Mouse (Mus musculus): ENCODE data around the gene Pacrg. TPM values are rescaled to one million over a fixed set of nuclear protein-coding genes. Genes with fewer than 3 reads are reported as not detected.

The Pacrg gene
- total and polyA plus RNA-seq, 3 experiments = not detected

DNA sequence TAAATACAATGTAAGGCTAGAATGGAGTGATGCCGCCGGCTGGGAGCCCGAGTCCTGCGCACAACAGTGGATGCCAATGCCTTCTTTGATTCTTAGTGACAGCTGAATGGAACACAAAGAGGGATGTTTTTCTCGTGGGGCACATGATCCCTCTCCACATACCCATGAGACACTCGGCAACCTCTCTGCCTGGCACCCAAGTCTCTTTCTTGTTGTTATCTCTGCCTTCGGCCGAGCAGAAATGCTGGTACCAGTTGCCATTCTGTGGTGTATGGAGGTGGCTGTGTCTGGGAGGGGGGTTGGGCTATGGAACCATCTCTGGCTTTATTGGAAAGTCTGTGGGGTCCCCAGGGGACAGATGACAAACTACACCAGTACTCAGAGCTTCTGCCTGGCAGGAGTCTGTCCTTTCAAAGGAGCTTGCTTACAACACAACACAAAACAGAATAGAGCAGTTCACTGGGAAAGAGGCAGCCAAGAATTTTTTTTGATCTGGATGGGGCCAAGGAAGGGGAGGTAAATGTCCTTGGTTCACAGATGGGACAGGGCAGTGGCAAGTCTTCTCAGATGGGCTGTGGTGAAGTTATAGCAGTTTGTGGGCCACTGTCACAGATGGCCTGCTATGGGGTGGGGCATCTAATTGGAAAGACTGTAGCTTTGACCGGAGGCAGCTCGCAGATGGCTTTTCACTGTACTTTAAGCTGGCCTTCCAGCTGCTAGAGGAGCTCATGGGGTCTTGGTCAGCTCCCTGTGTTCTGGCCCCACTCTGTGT lies 388.6 kb downstream of the Pacrg start:
- Histone ChIP-seq H3K27me3 (replicated peaks) (no peaks in the 10 kb centered on the region), H3K4me2 (ENCODE audit: insufficient read depth, low read depth, poor library complexity, severe bottlenecking) (no peak overlapping the region), H3K4me3 (replicated peaks in 1 of 3; ENCODE audit: low read depth in 2 of 3, low read length in 2 of 3, poor library complexity in 1 of 3) (no peak overlapping the region), H3K9ac (ENCODE audit: insufficient read depth, low read depth) (no peak overlapping the region), H3K36me3 (replicated peaks in 1 of 2; ENCODE audit: control insufficient read depth in 1 of 2, insufficient read depth in 1 of 2, low read length in 1 of 2) (no peaks in the 10 kb centered on the region), H3K27ac (ENCODE audit: insufficient read depth, low read depth) (no peak overlapping the region), H3K9me3 (replicated peaks; ENCODE audit: low read length) (no peaks in the 10 kb centered on the region), H3K4me1 (ENCODE audit: control insufficient read depth in 1 of 2, insufficient read depth in 2 of 2) (no peaks in the 10 kb centered on the region), H3K79me2 (replicated peaks; ENCODE audit: control insufficient read depth, extremely low read depth, insufficient read depth, poor library complexity, severe bottlenecking) (no peaks in the 10 kb centered on the region)
- TF ChIP-seq CHD2 (IDR thresholded peaks at IDR 0.05; ENCODE audit: low read length) (no peak), RCOR1 (conservative IDR thresholded peaks at IDR 0.05; ENCODE audit: low read depth, low read length) (no peak), NRF1 (IDR thresholded peaks at IDR 0.05; ENCODE audit: low read depth, low read length) (no peak), NELFE (IDR thresholded peaks at IDR 0.05; ENCODE audit: low read depth, low read length) (no peak), UBTF (IDR thresholded peaks at IDR 0.05; ENCODE audit: low read depth, low read length) (no peak), POLR2A (IDR thresholded peaks at IDR 0.05; ENCODE audit: low read depth, low read length) (no peak), MEF2A (IDR thresholded peaks at IDR 0.05; ENCODE audit: borderline replicate concordance, low read depth, low read length) (no peak), MAZ (IDR thresholded peaks at IDR 0.05; ENCODE audit: low read depth, low read length) (no peak), USF1 (IDR thresholded peaks at IDR 0.05; ENCODE audit: low read depth, low read length) (no peak), ELF1 (IDR thresholded peaks at IDR 0.05; ENCODE audit: low read depth, low read length) (no peak), JUND (conservative IDR thresholded peaks at IDR 0.05; ENCODE audit: low read depth, low read length) (no peak), MAX (IDR thresholded peaks at IDR 0.05; ENCODE audit: low read length) (no peak), MAFK (IDR thresholded peaks at IDR 0.05; ENCODE audit: insufficient replicate concordance, low read length) (no peak), KAT2A (IDR thresholded peaks at IDR 0.05; ENCODE audit: insufficient replicate concordance, low read length) (no peak), BHLHE40 (IDR thresholded peaks at IDR 0.05; ENCODE audit: low read depth, low read length) (no peak)
- dilution Hi-C loops (cut with MboI; ENCODE audit: extremely low pct_ligation_motif_present, extremely low pct_unique_long_range_greater_than_20kb, low sequenced_read_pairs) = no loop called here
- in situ Hi-C loops (cut with MboI; ENCODE audit: low pct_ligation_motif_present, low pct_unique_long_range_greater_than_20kb, low sequenced_read_pairs) = no loop called here
- DNase-seq (ENCODE audit: extremely low read depth) = peak; percentile 1

DNA sequence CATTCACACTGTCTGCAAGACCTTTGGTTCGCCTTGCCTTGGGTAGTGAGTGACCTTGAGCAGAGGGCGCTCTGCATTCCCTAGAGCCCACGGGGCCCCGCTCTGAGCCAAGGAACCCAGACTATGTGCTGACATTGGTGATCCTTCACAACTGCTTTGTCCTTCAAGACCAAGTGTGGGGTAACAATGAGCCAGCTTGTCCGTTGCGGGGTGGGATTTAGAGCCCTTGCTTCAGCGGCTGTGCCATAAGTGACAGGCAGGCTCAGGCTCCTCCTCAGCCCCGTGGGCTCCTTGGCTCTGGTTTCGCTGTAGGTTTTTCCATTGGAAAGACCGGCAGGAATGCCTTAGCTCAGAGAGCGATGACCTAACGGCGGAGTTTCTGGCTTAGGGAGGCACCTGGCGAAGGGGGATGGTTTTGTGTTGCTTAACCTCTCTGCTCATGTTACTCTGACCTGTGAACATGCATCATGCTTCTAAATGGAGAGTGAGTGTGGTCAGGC lies 390.3 kb downstream of the Pacrg start:
- dilution Hi-C loops (cut with MboI; ENCODE audit: extremely low pct_ligation_motif_present, extremely low pct_unique_long_range_greater_than_20kb, low sequenced_read_pairs) = no loop called here
- H3K4me1 ChIP-seq (ENCODE audit: control insufficient read depth in 1 of 2, insufficient read depth in 2 of 2) = no peaks in the 10 kb centered on the region
- H3K27ac ChIP-seq (ENCODE audit: insufficient read depth, low read depth) = no peak overlapping the region
- DNase-seq (ENCODE audit: extremely low read depth) = no peak
- H3K9ac ChIP-seq (ENCODE audit: insufficient read depth, low read depth) = no peak overlapping the region
- no peak overlapping the region for H3K4me2 ChIP-seq (ENCODE audit: insufficient read depth, low read depth, poor library complexity, severe bottlenecking)
- H3K4me3 ChIP-seq (replicated peaks in 1 of 3; ENCODE audit: low read depth in 2 of 3, low read length in 2 of 3, poor library complexity in 1 of 3) = no peak overlapping the region
- in situ Hi-C loops (cut with MboI; ENCODE audit: low pct_ligation_motif_present, low pct_unique_long_range_greater_than_20kb, low sequenced_read_pairs) = no loop called here
- H3K9me3 ChIP-seq (replicated peaks; ENCODE audit: low read length) = no peaks in the 10 kb centered on the region
- TF ChIP-seq POLR2A (IDR thresholded peaks at IDR 0.05; ENCODE audit: low read depth, low read length) (no peak), ZMIZ1 (IDR thresholded peaks at IDR 0.05; ENCODE audit: low read depth, low read length) (no peak), SIN3A (IDR thresholded peaks at IDR 0.05; ENCODE audit: low read length) (no peak), CHD1 (IDR thresholded peaks at IDR 0.05; ENCODE audit: low read depth, low read length) (no peak), PAX5 (IDR thresholded peaks at IDR 0.05; ENCODE audit: low read length) (no peak), E2F4 (IDR thresholded peaks at IDR 0.05; ENCODE audit: insufficient replicate concordance, low read depth, low read length) (no peak), UBTF (IDR thresholded peaks at IDR 0.05; ENCODE audit: low read depth, low read length) (no peak)
- H3K27me3 ChIP-seq (replicated peaks) = no peaks in the 10 kb centered on the region
- H3K36me3 ChIP-seq (replicated peaks in 1 of 2; ENCODE audit: control insufficient read depth in 1 of 2, insufficient read depth in 1 of 2, low read length in 1 of 2) = no peaks in the 10 kb centered on the region
- H3K79me2 ChIP-seq (replicated peaks; ENCODE audit: control insufficient read depth, extremely low read depth, insufficient read depth, poor library complexity, severe bottlenecking) = no peaks in the 10 kb centered on the region
